Mouse (Mus musculus) small intestine, adult 2 months (tissue): ENCODE measurements around the gene Barx1. TPM values are rescaled to one million over a fixed set of nuclear protein-coding genes. Genes with fewer than 3 reads are reported as not detected.

Source experiments
- H3K27ac ChIP-seq: fragments of 200-500 bp; 2 replicates; pipeline ENCODE4 v1.5.1; 2012; ENCODE audit warnings: low read depth, low read length, control low read depth, inconsistent platforms; ENCODE audit not compliant: insufficient read depth
- H3K27me3 ChIP-seq: fragments of 200-500 bp; 2 replicates; pipeline ENCODE4 v1.6.1; 2012; ENCODE audit warnings: mild to moderate bottlenecking, moderate library complexity, low read length, inconsistent platforms; ENCODE audit not compliant: control insufficient read depth, insufficient read depth
- H3K36me3 ChIP-seq: fragments of 200-500 bp; 2 replicates; pipeline ENCODE4 v1.6.1; 2012; ENCODE audit warnings: mild to moderate bottlenecking, low read length, control low read depth, inconsistent platforms; ENCODE audit not compliant: control insufficient read depth, insufficient read depth
- H3K4me1 ChIP-seq: fragments of 200-500 bp; 2 replicates; pipeline ENCODE4 v1.6.1; 2012; ENCODE audit warnings: low read length, inconsistent platforms, mixed read lengths; ENCODE audit not compliant: control insufficient read depth, insufficient read depth, insufficient read length
- H3K4me3 ChIP-seq: fragments of 200-500 bp; 2 replicates; pipeline ENCODE4 v1.5.1; 2012; ENCODE audit warnings: low read depth, mild to moderate bottlenecking, control low read depth, inconsistent platforms, low read length, moderate library complexity
- CTCF ChIP-seq: fragments of 200-500 bp; IDR thresholded peaks from 2 replicates; pipeline ENCODE4 v1.5.1; 2012; ENCODE audit warnings: low read depth, mild to moderate bottlenecking, control low read depth, inconsistent platforms, low read length, moderate library complexity, mixed read lengths; ENCODE audit not compliant: insufficient replicate concordance, insufficient read length; ENCODE audit errors: extremely low read depth
- POLR2A ChIP-seq: fragments of 200-500 bp; IDR thresholded peaks from 2 replicates; pipeline ENCODE4 v1.6.1; 2012; ENCODE audit warnings: low read depth, mild to moderate bottlenecking, control low read depth, inconsistent platforms, low read length, moderate library complexity
- WGBS: fragments of 180-500 bp; shearing (Covaris S2); methylation state at CpG from one replicate; pipeline ENCODE4 v1.1.7; 2018; 5-methylcytosine and 5-hydroxymethylcytosine counted together
- polyA plus RNA-seq: library from polyadenylated mRNA; depleted of rRNA; stranded (reverse); fragments of >200 nt; gene quantifications from 2 replicates; pipeline ENCODE4 v1.2.3, GENCODE M21; 2012

Gene Barx1
- polyA plus RNA-seq, 1 experiment: 0.08 TPM

GRCm38 (mm10) chr13:48655637-48656036 is 7.2 kb upstream of the Barx1 start:
- peaks cover 47% of the 10 kb centered on the region for H3K27me3 ChIP-seq
- 2% methylated on average over 8 of the region's 8 CpGs for WGBS
- H3K4me1 ChIP-seq: peaks cover 5% of the 10 kb centered on the region; the same call in 1 of the 2 replicates
- H3K4me3 ChIP-seq: no peak overlapping the region
- H3K36me3 ChIP-seq: no peaks in the 10 kb centered on the region
- TF ChIP-seq CTCF (peak; percentile 68; the same call in 1 of the 2 replicates), POLR2A (no peak)
- H3K27ac ChIP-seq: no peak overlapping the region

GRCm38 (mm10) chr13:48657791-48658190 is 5.0 kb upstream of the Barx1 start:
- WGBS: 14% methylated on average over 9 of the region's 9 CpGs
- no peak for TF ChIP-seq CTCF
- no peak for TF ChIP-seq POLR2A
- Histone ChIP-seq H3K27ac (no peak overlapping the region), H3K36me3 (no peaks in the 10 kb centered on the region), H3K4me3 (no peak overlapping the region), H3K27me3 (peaks cover 67% of the 10 kb centered on the region), H3K4me1 (peaks cover 5% of the 10 kb centered on the region; the same call in 1 of the 2 replicates)

- no peaks in the 10 kb centered on the region for H3K36me3 ChIP-seq
These were observed 4.1 kb upstream of the Barx1 start for GRCm38 (mm10) chr13:48658588-48659253.

GRCm38 (mm10) chr13:48659254-48660220 is 3.3 kb upstream of the Barx1 start:
- Histone ChIP-seq H3K27ac (no peak overlapping the region), H3K4me1 (peaks cover 5% of the 10 kb centered on the region; the same call in 1 of the 2 replicates), H3K27me3 (peaks cover 85% of the 10 kb centered on the region), H3K36me3 (no peaks in the 10 kb centered on the region), H3K4me3 (peak overlapping the region; percentile 11; the same call in 1 of the 2 replicates)
- no peak for TF ChIP-seq POLR2A
- 4% methylated on average over 38 of the region's 38 CpGs for WGBS

More at GRCm38 (mm10) chr13:48658588-48659253, 4.1 kb upstream of the Barx1 start:
- Histone ChIP-seq H3K27ac (no peak overlapping the region), H3K4me3 (peak overlapping the region; percentile 7), H3K4me1 (peaks cover 5% of the 10 kb centered on the region; the same call in 1 of the 2 replicates), H3K27me3 (peaks cover 77% of the 10 kb centered on the region)
- 3% methylated on average over 33 of the region's 33 CpGs for WGBS
- no peak for TF ChIP-seq POLR2A
- no peak for TF ChIP-seq CTCF

DNA sequence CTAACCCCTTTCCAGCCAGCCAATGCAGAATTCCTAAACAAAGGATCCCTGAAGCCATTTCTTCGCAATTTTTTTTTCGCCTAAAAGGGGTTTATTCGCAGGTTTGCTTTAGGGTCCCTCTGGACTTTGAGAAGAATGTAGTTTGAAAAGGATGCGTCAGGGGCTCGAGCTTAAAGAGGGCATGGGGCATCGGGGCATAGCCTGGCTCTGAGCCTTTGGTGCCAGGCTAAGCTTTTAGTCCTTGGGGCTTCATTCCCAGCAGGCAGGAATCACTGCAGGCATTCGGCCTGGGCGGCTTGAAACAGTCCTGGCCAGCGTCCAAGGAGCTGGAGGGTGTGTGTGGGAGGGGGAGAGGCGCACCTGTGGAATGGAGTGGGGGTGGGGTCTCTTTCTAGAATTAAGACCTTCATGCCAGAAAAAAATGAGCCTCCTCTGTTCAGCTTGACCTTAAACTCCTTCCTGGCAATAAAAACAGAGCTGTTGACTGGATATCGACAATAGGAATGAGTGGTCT is 2.5 kb upstream of the Barx1 start:
- no peak for TF ChIP-seq CTCF
- TF ChIP-seq POLR2A: no peak

GRCm38 (mm10) chr13:48660741-48661140 is 2.1 kb upstream of the Barx1 start:
- TF ChIP-seq POLR2A (no peak), CTCF (no peak)
- Histone ChIP-seq H3K4me1 (peaks cover 5% of the 10 kb centered on the region; the same call in 1 of the 2 replicates), H3K36me3 (no peaks in the 10 kb centered on the region), H3K4me3 (no peak overlapping the region), H3K27ac (no peak overlapping the region), H3K27me3 (peaks cover 96% of the 10 kb centered on the region)
- WGBS: 28% methylated on average over 6 of the region's 6 CpGs

More for the DNA sequence above, 2.5 kb upstream of the Barx1 start:
- H3K36me3 ChIP-seq: no peaks in the 10 kb centered on the region
- H3K27ac ChIP-seq: no peak overlapping the region
- peaks cover 5% of the 10 kb centered on the region; the same call in 1 of the 2 replicates for H3K4me1 ChIP-seq
- peaks cover 92% of the 10 kb centered on the region for H3K27me3 ChIP-seq
- 5% methylated on average over 11 of the region's 11 CpGs for WGBS
- H3K4me3 ChIP-seq: no peak overlapping the region

DNA sequence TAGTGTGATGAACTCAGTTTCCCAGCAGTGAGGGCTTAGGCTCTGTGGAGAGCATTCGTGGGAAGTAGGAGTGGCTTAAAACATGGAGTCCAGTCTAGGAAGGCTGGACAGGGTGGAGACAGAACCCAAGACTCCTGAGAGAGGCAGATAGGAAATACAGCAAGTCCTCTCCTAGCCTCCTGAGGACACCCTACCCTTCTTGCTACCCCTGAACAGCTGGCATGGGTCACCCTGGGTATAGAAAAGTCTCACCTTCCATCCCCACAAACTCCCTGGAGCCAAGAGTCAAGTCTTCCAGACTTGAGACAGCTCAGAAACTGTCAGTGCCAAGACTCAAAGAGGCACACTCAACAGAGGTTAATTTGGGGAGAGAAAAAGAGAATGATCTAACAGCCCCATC is 1.2 kb upstream of the Barx1 start:
- Histone ChIP-seq H3K27ac (no peak overlapping the region), H3K36me3 (no peaks in the 10 kb centered on the region), H3K4me3 (no peak overlapping the region), H3K27me3 (peaks cover 96% of the 10 kb centered on the region), H3K4me1 (peaks cover 5% of the 10 kb centered on the region; the same call in 1 of the 2 replicates)
- WGBS: 8% methylated on average over 1 of the region's 1 CpGs
- no peak for TF ChIP-seq CTCF
- TF ChIP-seq POLR2A: no peak
